Mouse (Mus musculus): ENCODE measurements around the gene Gm17622. TPM values are rescaled to one million over a fixed set of nuclear protein-coding genes. Genes with fewer than 3 reads are reported as not detected.
A peak's percentile ranks its signal among the peaks of the same experiment; 100 is the strongest.

Gene Gm17622
- total RNA-seq, 4 experiments from 2014 or later = not detected

DNA sequence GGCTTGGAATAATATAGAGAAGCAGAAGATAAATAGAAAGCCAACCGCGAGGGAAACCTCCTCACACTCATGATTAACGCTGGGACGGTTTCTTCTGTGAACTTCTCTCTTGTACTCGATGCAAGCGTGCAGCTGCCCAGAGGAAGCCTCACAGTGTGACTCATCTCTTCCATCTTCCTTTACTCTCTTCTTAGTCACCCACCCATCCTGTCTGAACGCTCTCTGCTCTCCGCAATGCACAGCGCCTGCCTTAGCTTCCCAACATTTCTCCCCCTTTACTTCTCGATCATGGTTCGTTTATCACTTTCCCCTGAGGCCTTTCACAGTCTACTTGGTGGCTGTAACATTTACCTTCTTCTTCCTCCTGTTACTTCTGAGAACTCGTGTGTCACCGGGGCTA is 20.1 kb downstream of the Gm17622 start:
- peak; percentile 17 to 24 for DNase-seq (ENCODE audit: low spot score in 2 of 2)

DNA sequence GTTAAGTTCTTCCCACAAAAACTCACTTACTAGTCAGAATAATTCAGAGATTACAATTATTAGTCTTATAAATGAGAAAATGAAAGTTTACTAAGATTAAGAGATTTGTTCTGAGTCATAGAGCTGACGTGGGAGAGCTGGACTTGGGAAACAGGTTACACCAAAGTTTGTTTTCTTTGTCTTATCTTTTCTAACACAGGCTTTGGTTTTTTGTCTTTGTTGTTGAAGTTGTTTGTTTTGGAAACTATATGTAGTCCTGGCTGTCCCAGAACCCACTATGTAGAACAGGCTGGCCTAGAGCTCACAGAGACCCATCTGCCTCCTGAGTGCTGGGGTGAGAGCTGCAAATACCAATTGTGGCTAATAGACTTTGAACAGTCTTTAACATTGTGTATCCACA is 20.7 kb downstream of the Gm17622 start:
- DNase-seq (ENCODE audit: low spot score in 2 of 2) = no peak

DNA sequence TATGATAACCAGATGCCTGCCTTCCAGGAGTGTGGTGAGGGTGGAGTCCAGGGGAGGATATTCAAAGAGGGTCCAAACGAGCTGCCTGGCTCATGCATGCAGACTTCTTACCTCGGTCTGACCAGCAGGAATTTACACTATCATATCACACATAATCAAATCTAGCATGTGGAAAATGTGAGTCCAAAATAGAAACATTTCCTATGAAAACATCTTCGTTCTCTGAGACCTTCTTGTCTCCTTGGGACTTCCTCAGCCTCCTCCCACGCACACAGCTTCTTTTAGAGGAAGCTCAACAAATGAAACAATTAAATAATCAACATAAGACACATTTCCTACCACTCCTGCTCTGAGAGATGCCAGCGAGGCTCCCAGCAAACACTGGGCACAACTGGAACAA is 21.4 kb downstream of the Gm17622 start:
- no peak for DNase-seq (ENCODE audit: low spot score in 2 of 2)

DNA sequence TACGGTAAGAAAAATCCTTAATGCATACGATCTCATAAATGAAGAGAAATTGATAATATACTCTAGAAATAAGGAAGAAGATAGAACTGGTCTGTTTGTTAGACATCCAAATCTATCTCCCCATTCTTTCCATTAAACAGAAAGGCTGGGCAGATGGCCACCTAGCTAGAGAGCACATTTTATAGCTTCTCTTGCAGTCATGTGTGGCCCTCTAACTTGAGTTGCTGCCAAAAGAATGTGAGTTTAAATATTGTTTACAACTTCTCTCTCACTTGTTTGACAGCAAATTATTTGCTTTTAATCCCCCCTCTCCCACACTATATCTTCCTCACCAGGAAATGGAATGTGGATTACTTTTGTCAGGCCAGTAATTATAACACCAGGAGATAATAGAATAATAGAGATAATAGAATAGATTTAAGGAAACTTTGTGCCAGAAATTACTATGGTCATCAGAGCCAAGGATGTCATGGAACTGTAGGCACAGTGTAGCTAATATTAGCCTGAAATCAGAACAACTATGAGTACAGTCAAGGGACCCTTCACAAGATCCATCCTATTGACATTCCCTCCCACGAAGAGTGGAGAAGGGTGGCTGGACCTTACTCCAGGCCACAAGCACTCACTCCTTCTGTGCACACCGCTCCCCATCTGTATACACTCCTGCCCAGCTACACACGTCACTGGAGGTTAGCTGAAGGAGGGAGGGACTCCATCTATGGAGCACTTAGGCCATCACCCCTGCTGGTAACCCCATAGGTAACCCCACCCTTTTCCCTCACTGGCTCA is 23.8 kb downstream of the Gm17622 start:
- no peak for DNase-seq (ENCODE audit: low spot score in 2 of 2)

DNA sequence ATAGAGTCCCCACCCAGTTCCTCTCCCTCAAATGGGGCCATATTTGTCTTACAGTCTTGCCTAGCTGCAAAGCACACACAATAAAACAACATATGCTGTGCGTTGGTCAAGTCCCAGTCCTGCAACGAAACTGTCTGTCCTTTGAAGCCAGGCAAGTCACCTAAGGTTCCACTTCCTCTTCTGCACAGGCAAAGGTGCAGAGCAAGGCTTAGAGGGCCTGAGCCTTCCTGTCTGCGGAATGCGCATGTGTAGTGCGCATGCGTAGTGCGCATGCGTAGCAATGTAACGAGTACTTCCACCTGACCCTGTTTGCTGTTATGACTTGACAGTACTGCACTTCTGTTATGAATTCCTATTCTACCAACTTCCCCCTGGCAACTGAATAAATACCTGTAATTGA is 25.7 kb downstream of the Gm17622 start:
- DNase-seq (ENCODE audit: low spot score in 2 of 2) = no peak

DNA sequence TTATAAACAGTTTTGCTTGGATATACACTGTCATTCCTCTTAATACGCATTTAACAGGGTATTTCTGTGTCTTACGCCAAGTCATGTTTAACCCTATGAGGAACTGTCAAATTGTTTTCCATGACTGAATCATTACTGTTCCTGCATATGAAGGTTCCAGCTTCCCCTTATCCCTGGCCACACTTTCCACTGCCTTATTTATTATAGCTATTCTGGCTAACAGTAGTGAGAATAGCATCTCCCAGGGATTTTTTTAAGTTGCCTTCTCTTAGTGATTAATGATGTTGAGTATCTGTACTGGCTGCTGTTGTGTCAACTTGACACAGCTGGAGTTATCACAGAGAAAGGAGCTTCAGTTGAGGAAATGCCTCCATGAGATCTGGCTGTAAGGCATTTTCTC is 26.8 kb downstream of the Gm17622 start:
- DNase-seq (ENCODE audit: low spot score in 2 of 2) = no peak

DNA sequence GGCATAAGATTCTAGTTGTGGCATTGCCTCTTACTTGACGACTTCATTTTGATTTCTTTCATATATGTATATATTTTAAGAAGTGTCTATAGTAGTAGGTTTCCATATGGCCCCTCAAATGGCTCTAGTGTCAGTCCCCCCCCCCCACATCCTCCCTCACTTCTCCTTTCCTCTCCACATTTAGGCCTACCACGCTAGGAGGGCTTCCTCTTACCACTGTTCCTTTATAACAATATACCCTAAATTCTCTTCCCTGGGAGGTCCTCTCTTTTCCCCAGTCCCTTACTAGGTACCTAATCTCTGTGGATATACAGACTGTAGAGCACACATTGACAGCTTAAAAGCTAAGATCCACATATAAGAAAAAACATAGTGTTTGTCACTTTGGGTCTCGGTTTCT is 30.8 kb downstream of the Gm17622 start:
- DNase-seq (ENCODE audit: low spot score in 2 of 2) = no peak

DNA sequence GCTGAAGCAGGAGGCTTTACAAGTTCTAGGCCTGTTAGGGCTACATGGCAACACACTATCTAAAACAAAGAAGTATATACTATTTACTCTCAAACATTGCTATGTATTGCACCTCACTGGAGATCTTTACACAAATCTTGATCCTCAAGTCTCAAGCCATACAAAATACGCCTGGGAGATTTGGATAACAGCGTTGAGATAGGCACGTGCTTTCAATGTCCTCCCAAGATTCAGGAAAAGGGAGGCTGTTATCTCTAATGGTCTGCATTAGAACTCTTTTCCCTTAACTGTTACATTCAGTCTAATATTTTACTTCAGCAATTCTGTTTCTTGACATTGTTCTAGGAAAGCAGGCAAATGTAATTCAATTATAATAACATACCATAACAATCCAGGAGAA is 36.5 kb downstream of the Gm17622 start:
- DNase-seq (ENCODE audit: low spot score in 2 of 2) = no peak

DNA sequence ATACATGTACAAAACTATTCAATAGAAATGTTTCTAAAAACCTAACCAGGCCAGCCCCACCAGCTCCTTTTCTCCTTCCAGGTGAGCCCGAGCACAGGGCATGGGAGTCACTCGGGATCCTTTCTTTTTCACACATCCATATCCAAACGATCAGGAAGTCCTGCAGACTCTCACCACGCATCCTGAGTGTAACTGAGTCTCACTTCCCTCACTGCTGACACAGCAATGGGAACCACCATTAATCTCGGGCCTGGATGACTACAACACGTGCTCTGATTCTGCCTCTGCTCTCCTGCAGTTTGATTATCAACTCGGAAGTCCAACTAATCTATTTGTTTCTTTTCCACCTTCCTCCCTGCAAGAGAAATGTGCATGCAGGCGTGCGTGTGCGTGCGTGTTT is 37.3 kb downstream of the Gm17622 start:
- no peak for DNase-seq (ENCODE audit: low spot score in 2 of 2)

DNA sequence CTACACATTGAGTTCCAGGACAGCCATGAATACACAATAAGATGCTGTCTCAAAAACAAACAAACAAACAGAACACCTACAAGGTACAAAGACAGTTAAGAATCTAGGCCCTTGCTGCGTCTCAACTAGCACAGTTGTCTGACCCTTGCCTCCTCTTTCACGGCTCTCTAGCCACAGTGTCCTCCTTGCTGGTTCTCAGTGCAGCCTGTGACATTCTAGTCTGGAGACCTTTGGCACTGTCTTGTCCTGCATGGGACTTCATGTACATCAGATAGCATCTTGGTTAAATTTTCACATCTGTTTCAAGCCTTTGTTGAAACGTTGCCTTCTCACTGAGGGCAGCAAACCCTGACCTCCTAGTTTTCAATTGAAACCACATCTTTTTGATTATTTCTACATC is 38.2 kb downstream of the Gm17622 start:
- no peak for DNase-seq (ENCODE audit: low spot score in 2 of 2)

DNA sequence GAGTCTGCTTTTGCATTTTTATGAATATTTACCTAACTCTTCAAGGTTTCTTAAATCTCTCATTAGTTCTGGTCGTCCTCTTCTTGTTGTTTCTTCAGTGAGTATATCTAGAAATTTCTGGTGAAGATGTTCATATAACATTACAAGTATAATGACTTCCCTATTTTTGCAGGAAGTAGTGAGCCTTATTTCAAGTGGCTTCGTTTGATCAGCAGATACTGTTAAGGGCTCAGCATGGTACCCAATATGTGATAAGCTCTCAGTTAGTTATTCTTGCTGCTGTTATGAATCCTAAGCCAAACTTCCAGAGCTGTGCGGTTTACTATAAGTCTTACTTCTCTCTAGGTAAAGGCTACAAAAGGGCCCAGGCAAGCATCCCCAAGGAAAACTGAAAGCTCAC is 39.0 kb downstream of the Gm17622 start:
- DNase-seq (ENCODE audit: low spot score in 2 of 2) = no peak

DNA sequence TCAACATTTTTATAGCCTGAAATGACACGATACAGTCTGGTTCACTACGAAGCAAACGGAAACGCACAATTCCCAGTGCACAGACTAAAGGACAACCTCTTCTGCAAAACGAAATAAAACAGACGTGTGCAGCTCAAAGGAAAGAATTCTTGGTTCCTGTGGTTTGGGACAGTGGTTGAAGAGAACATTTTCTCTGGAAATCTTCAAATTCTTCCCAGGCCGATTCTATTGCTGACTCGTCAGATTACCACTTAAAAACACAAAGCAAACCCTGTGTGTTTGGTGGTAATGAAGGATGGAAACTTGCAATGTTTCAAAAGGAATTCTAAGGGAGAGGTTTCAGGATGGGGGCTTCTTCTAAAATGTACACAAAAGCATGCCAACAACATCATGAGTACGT is 39.5 kb downstream of the Gm17622 start:
- no peak for DNase-seq (ENCODE audit: low spot score in 2 of 2)

DNA sequence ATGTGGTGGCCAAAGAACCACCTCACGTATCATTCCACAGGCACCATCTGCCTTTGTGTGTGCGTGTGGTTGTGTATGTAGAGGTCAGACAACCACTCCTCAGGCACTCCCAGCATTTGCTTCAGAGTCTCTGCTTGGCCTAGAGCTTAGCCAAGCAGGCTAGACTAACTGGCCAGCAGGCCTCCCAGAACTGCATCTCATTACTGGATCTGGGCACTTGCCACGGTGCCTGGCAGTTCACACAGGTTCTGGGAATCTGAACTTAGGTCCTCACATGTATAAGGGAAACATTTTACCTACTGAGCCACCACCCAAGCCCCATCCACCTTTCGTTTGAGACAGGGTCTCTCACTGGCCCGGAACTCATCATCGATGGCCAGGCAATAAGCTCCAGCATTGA is 41.6 kb downstream of the Gm17622 start:
- DNase-seq (ENCODE audit: low spot score in 2 of 2) = no peak

DNA sequence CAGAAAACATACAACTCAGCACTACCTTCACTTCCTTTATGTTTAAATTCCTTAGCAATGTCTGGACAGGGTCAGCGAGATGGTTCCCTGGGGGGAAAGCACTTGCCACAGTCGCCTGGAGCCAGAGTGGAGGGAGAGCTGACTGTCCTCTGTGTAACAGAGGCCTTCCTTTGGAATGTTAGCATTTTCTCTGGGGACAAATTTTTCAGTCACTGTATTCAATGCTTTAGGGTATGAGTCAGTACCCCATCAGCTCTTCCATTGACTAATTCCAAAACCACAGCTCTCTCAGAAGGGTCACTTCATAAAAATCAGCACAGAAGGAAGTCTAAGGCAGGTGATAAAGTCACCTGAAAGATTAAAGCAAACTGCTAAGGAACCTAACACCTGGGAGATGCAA is 43.2 kb downstream of the Gm17622 start:
- DNase-seq (ENCODE audit: low spot score in 2 of 2) = no peak

DNA sequence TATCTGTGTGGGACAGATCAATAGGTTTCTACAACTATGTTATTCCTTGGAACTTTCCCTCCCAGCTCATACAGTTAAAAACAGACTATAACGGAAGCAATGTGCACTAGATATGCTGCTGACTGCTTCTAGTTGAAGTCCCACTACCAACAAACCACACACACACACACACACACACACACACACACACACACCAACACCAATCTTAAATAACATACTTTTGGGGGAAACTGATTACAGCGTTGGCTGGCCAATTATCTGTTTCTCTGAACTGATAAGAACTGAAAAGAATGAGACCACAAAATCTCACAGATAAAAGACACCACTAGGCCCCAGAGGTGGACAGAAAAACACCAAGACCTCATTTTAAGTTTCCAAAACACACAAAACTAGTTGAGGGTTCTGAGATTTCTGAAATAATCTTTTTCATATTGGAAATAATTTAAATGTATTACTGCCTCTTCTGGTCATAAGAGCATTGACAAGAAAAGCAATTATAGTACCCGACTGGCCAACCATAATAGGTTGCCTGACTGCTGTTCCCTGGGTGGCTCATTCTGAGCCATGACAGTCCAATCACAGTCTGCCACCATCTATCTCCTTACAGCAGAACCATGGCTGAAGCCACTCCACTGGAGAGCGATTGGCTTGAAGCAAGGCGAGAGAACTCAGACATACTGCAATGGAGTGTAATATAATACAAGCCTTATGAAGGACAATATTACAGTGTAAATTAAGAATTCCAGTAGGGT is 46.5 kb downstream of the Gm17622 start:
- no peak for DNase-seq (ENCODE audit: low spot score in 2 of 2)

DNA sequence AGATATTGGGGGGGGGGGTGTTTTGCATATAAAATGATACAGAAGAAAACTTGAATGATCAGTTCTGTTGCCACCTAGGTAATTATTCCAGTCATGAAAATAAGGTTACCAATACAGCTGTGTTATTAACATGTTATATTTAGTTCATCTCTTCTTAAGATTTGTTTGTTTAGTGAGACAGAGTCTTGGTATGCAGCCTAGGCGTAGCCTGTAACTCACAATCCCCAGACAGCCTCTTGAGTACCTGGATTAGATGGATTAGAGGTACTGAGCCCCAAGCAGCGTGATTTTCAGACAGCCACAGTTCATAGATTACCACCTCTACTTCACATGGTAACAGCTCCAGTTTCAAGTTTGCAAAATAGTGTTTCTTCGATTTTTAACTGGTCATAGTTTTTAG is 47.6 kb downstream of the Gm17622 start:
- DNase-seq (ENCODE audit: low spot score in 2 of 2) = no peak

Other genes starting within 250 kb of the Gm17622 start
- 1 to 10 TPM; 5.3 to 6.9 (median 6.1) TPM for gene Poc5, start 102.4 kb upstream of the Gm17622 start, total RNA-seq (2022)
- under 1 TPM in 2 of 4 experiments, not detected in 2; 0.17 to 0.20 TPM for gene Ankdd1b, start 19.5 kb upstream of the Gm17622 start, total RNA-seq (2022)
- gene Polk, start 51.8 kb downstream of the Gm17622 start, total RNA-seq (2022) = 1 to 10 TPM; 3.3 to 8.9 (median 5.9) TPM
- 10 to 100 TPM; 44.9 to 59.9 (median 46.6) TPM for gene Col4a3bp, start 51.9 kb downstream of the Gm17622 start, total RNA-seq (2022)
- 1 to 10 TPM; 2.3 to 4.3 (median 3.8) TPM for gene Hmgcr, start 180.2 kb downstream of the Gm17622 start, total RNA-seq (2022)

All from gastrocnemius, adult 8-10 months (tissue).